Mouse (Mus musculus) cerebellum, postnatal 14 days (tissue): ENCODE measurements around the gene Copb1.
A peak's percentile ranks its signal among the peaks of the same experiment; 100 is the strongest.

Source experiments
- DNase-seq, 2 experiments: peaks; one replicate each; pipeline ENCODE4 v3.0.0; 2021; ENCODE audit warnings: mixed read lengths in 2 of 2

Copb1 gene

DNA sequence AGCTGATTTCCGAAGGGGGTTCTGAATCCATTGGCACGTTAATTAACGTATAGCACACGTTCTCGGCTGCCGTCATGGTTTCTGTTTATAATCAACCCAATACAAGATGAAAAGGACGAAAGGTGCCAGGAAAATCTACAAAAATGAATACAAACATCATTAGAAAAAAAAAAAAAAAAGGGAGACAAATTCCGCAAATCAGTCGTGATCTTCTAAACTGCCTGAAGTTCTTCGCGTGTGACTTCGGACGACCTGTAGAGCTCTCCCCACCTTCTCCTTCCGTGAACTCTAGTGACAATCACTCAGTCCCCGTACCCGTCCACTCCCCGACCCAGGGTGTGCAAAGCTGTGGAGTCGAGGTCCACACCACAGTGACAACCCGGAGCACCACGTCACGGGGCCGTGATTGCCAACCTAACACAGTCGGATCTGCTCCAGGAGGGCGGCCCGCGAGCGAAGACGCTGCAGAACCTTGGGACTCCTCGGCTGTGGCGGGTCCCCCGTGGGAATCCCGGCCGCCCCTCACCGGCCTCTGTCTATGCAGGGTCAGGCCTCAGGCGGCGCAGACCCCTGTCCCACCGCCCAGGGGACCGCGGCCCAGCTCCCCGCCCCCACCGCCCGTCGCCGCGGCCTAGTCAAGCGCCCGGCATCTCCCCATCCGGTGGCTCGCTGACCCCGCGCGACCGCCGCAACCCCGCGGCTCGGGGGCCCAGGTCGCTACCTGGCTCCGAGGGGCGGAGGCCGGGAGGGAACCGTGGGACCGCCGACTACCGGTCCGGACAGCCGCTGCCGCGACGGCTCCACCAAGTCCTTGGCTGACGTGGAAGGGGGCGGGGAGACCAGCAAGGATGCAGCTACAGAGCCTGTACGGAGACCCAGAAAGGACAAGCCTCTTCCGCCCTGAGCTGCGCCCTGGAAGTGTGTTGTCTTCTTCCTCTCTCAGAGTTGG lies at the start of gene Copb1:
Copb1 (minus strand) TSS at position 827 of the 949 bp plus-strand sequence.
- DNase-seq = peak; percentile 91 to 93

DNA sequence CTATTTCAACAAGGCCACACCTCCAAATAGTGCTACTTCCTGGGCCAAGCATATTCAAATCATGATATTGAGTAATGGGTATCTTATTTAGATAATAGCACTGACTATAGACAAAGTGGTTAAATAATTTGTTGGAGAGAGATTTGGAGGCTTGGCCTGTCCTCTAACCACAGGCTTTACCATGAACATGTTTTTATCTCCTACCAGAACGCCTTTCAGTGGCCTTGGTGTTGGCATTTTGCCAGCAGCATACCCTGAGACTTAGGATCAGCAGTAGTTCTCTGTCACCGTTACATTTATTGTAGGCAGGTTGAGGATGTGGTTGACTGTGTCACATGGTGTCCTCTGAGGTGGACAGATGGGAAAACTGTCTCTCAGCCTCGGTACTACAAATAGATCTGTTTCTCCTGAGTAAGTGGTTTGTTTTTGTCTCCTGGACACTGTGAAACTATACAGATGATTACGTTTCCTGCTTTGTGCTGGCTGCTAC lies 46.8 kb upstream of the Copb1 start:
- no peak for DNase-seq

DNA sequence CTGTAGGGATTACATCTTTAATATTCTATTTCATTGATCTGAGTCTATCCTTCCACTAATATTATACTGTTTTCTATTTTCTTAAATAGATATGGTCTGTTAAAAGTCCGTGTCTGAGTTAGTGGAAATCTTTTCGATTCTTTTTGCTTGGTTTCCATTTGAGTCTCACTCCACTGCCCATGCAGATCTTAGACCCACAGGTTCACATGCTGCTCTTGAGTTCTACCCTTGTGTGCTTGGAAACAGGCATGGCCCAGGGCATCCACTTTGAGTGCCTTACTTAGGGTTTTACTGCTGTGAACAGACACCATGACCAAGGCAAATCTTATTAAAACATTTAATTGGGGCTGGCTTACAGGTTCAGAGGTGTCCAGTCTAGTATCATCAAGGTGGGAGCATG lies 46.3 kb upstream of the Copb1 start:
- DNase-seq = no peak

DNA sequence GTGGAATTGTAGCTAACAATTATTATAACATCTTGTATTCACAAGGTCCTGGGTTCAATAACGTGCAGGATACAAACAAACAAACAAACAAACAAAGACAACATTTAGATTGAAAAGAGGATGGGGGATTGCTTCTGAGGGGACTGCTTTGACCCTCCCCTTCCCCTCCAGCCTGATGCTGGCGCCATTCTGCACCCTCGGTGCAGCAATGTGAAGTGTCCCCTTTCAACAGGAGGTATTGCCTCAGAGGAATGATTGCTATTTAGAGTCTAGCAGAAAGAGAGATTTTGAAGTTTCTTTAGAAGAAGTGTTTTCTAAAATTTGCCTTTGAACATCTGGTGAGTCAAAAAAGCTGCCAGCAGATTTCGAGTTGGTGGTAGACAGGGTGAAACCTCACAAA lies 44.7 kb upstream of the Copb1 start:
- DNase-seq = no peak

DNA sequence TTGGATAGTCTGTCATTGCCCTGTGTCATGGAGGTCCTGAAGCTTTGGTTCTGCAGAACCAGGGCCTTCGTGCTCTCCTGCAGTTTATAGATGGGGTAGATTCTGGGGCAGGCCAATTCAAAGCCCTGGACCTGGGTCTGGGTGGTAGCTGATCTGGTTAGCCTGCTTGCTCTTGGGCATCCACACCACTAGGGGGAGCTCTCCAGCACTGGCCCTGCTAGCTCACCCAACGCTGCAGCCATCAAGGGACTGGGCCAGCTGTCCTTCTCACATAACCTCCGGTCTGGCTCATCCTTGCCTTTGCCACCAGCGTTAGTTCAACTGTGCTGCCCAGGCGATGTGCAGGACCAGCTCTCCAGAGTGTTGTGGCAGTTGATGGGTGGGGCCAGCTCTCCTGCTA lies 40.2 kb upstream of the Copb1 start:
- peak in 1 of 2 experiments; percentile 59 for DNase-seq

DNA sequence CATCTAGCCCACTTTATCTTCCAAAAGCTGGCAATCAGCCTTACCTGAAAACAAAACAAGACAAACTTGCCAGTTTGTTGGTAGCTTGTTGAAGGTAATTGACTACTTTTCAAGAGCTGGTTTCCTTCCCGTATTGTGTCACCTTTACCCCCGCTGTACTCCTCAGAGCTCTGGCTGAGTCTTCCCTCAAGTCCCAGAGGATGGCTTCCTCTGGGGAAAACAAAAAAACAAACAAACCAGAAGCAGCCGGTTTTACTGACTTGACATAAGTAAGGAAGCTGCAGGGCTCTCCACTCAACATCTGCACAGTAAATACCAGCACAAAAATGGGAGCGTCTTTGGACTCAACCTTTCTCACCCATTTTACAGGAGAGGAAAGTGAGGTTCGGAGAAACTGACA lies 39.4 kb upstream of the Copb1 start:
- no peak for DNase-seq

DNA sequence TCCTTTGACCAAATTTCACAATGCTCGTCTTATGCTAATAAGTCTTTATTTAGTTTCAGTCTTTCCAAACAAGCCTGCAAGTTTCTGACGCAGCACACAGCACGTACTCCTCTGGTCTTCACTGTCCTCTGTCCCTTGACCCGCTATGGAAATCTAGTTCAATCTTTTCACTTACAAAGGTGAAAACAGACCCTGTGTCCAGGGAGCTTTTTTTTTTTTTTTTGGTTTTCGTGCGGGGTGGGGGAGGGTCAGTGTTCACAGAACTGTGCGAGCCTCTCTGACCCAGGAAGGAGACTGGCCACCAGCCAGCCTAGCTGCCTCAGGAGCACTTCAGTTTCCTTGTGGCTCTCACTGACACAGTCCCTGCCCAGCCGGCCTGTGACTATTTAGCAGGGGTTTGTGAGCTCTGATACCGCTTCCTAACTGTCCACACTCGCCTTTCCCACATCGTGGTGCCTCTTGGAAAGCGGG lies 38.0 kb upstream of the Copb1 start:
- DNase-seq = peak; percentile 93 to 94

DNA sequence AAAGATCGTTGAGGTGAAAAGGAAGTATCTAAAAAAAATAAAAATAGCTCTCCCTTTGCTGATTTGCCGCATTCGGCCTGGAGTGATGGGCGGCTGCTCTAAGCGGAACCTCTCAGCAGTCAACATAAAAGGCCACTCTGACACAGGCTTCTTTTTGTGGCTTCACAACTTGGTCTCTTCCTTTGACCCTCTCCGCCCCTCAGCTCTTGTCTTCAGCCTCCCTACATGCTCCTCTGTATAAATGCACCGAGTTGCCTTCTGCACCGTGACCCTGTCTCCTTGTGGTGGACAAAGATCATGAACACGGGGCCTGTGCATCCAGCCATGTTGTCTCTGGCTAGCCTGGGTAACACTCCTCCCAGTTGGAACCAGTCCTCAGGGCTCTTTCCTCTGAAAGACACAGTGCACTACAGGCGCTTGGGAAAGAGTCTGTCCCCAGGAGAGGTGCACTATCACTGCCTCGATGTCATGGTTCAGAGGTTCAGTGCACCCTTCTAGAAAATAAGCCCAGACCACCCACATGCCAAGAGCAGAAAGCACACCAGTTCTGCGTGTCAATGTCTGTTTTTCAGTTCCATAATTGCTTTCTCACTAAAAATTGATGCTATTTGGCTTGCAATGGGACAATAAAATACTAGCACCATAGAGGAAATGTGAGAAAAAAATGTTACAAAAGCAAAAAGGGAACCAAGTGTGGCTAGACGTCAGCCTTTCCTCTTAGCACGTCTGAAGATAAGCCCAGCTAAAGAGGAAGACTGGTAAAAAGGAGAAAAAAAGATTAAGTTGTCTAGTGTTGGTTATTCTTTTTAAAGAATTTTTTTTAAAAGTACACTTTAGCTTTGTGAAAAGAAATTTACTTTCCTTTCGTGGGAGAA lies 37.2 kb upstream of the Copb1 start:
- DNase-seq = peak; percentile 58 to 71

DNA sequence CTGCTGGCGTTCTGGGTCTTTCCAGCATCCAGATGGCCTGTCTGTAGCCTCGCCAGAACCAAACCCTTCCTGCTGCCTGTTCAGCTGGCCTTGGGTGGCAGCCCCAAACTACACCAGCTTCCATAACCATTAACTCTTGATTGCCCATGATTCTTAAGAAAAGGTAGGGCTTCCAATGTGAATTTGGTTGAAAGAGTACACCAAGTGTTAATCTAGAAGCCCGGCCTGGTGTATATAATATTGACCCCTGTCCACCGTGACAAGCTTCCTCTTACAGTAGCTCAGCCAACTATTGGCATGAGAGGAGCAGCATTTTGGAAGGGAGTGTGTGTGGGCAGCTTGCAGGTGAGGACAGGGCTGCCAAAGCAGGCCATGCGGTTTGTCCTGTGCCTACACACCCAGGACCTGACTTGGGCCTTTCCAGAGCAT lies 35.6 kb upstream of the Copb1 start:
- peak; percentile 87 to 89 for DNase-seq

DNA sequence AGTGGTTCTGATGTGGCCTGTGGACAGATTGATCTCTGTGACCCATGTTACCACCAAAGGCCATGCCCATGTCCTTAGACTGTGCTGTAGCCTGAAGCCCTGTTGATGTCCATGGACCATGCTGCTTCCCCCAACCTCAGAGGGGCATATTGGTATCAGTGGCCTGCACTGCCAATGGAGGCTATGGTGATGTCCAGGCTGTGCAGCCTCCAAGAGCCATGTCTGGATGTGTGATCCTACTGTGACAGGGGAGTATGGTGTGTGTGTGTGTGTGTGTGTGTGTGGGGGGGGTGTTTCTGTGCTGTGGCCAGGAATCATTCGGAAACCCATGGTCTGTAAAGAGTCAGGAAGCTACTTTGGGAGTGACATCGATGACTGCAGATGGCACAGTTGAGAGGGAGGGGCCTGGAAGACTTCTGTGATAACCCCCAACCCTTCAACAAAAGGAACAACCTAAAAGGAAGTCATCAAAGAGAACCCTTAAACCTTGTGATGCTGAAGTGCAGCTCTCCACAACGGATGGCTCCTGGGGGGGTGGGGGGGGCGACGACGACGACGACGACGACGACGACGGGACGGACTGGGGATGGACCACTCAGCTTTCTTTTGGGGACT lies 29.9 kb upstream of the Copb1 start:
- no peak for DNase-seq

DNA sequence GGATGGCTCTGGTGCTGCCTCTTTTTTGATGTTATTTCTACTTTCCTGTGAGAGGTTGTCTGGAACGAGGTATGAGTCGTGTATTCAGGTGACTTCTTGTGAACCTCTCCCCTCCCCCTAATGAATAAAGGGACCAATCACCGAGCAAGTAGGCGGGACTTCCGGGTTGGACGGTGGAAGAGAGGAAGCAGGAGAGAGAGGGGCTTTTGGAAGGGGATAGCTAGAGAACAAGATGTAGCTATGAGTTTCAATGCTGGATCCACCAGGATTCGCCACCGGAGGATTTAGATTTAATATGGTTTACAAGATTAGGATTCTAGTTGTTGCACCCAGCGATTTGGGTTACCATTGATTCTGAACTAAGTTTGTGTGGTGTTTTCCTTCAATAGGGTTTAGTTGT lies 28.5 kb upstream of the Copb1 start:
- no peak for DNase-seq

DNA sequence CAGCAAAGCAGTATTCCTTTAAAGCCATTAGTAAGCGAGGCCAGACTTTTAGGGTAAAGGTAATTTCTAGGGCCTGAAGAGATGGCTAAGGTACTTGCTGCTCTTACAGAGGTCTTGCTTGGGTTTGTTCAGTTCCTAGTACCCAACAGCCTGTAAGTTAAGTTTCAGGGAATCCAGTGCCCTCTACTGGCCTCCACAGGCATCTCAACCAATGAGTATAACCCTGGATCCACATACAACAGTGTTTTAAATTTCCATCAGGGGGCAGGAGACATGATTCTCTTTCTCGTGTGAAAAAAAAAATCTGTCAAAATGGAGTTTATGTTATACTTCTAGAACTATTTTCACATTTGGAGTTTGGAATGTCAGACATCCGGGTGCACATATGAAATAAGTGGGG lies 27.2 kb upstream of the Copb1 start:
- DNase-seq = peak; percentile 64 to 69

DNA sequence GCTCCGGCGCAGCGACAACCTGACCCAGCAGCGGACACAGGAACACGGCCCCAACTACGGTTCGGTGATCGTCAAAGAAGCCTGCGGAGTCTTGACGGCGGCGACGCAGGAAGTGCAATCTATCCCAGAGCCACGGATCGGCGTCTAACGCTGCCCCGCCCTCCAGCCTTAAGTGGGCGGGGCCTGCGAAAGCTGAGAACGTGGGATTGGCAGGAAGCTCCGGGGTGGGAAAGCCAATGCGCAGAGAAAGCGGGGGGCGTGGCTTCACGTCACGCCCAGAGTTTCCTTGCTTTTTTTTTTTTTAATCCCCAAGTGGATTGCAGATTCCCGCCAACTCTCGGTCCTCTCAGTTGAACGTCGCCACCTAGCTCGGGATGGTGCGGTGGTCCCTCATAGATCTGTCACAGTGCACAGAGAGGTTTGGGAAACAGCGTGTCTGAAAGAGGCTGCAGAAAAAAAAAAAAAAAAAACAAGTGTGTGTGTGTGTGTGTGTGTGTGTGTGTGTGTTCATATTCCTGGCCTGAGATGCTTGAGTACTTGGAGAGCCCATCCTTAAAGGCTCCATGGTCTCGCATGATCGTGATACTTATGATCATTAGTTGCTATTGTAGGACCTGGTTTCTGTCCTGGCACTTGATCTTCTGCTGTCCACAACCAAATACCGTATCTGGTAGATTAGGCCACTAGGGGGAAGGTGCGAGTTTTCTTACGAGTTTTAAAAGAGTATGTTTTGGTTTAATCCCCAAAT lies 21.7 kb upstream of the Copb1 start, which contains the start of gene Psma1:
Psma1 (minus strand) TSS at position 114 of the 748 bp plus-strand sequence.
- peak; percentile 99 for DNase-seq

DNA sequence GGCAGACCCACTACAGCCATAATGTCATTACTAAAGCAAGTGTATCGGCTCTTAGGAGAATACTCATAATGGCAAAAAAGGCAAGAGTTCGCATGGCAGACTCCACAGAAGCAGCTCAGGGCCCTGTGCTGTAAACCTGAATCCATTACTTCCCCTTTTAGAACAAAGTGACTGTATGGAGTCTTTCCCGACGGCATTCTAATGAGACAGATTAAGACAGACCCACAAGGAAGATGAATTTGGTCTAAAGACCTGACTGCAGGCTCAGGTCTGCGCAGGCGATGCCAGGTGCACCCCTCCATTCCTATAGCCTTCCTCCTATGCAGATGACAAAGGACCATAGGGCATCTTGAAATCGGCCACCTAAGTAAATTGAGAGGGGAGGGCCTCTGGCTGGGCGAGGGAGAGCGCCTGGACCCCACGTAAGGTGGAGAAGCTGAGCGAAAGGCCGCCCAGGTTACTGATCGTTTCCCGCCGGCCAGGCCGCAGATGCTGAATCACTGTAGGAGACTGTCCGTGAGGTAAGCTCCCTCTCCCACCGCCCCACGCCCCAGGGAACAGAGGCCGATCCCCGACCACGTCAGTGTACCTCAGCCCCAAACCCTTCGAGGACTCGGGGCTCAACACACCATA lies 21.0 kb upstream of the Copb1 start:
- DNase-seq = no peak

DNA sequence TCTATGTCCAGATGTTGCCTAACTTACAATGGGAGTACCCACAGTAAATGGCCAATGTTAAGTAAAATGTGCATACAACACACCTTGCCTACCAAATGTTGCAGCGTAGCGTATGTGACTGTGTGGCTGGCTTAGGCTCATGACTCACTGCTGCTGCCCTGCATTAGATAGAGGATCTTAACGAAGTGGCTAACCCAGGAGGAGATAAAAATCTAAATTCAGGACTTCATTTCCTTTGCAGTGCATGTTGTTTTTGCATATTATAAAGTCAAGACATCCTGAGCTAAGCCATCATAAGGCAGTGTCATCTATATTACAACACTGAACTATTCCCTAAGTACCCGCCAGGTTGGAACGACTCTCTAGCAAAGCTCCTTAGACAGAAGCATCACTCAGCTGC lies 13.9 kb upstream of the Copb1 start:
- no peak for DNase-seq

DNA sequence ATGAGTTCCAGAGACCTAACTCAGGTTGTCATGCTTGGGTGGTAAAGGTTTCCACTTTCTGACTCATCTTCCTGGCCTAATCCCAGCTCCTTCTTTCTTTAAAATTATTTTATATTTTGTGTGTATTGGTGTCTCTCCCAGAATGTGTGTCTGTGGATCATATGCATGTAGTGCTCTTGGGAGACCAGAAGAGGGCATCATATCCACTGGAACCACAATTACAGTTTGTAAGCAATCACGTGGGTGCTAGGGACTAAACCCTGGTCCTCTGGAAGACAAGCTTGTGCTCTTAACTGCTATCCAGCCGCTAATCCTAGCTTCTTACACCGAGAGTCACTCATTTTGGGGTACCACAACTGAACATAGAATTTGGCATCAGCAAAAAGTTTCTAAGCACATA lies 2.8 kb downstream of the Copb1 start:
- DNase-seq = peak in 1 of 2 experiments; percentile 11

DNA sequence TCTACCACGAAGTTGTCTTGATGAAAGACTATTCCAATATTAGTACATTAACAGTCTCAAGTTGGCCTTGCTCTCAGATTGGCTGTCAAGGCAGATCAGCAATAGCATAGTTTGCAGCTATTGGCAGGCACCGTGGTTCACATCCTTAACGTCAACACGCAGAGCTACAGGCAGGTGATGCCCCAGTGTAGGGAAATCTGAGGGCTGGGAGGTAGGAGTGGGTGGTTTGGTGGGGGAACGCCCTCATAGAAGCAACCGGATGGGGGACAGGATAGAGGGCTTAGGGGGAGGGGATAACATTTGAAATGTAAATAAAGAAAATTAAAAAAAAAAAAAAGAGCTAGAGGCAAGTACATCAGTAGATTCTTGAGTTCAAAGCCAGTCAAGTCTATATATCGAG lies 20.5 kb downstream of the Copb1 start:
- no peak for DNase-seq

DNA sequence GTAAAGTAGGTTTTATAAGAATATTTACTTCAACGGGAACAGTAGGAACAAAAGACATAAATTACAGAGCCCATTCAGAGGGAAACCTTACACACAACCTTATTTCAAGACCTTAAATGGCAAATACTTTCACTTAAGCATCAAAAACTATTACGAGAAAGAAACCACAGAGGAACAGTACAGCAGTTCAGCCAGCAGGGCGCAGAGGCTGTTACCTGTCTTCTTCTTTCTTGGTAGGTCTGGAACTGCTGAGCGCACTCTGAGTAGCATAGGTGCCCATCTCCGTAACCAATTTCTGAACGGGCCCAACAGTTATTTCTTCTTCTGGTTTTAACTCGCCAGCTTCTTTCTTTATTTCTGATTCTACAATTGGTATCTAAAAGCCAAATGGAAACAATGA lies 21.5 kb downstream of the Copb1 start:
- DNase-seq = no peak

DNA sequence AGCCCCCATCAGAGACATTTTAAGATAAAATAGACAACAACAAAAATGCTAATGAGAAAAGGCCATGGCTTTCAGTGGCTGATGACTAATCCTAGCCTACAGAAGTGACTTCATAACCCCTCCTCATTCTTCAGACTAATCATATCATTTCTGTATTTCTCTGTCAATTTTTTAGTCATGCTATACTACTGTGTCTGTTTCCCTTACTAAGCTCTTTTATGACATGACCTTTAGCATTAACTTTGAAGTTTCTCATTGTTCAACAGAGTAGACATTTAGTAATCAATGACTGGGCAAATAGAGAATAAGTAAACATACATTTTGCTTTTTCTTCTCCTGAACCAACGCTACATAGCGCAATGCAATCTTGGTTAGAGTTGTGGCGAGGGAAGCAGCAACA lies 22.7 kb downstream of the Copb1 start:
- DNase-seq = no peak

DNA sequence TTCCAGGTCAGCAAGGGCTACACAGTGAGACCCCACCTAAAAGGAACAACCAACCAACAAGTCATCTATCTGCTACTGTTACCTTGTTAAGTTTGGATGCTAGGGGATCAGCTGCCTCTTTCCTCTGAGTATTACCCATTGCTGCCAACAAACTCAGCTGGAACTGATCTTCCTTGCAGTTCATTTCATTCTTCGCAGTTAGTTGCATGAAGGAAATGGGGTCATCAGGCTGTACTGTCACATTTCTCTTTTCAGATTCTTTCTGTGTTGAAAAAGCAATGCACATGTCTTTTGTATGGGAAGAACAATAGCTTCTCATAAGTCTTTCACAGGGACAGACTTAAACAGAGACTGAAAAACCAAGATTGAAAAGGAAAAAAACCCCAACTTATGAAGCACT lies 28.0 kb downstream of the Copb1 start:
- DNase-seq = no peak

DNA sequence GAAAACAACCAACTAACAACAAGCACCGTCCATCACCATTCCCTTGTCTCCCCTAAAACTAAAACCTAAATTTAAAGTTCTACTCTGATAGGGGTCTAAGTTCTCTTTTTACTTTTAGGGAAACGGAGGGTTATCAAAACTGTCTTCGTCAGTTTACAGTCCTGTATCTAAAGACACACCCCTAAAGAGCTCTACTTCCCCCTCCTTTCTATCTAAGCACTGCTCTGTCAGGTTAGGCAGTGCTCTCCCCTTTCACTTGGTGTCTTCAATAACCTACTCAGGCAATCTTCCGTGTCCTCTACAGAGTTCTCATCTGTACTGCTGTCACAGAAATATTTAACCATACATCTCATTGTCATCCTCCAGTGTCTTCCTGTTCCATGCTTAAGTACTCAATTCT lies 34.1 kb downstream of the Copb1 start:
- no peak for DNase-seq

DNA sequence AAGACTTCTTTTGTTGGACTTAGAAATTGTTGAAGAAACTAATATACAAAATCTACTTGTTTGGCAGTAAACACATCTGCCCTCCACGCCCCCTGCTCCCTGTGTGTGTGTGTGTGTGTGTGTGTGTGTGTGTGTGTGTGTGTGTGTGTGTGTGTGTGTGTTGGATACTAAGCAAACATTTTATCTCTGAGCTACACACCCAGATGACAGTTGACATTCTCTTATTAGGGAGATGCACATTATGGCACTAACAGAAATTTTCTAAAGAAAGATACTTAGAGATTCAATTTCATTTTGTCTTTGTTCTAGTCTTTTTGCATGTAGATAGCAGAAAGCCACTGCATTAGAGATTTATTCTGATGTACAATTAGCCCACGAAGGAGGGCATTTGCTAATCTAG lies 37.6 kb downstream of the Copb1 start:
- DNase-seq = no peak
